Mouse (Mus musculus) c-Kit-positive CD71-negative TER-119-negative erythroid progenitor cells, embryonic 14.5 days (primary cell): ENCODE measurements around the gene Gtpbp3.
A peak's percentile ranks its signal among the peaks of the same experiment; 100 is the strongest.

Experiments used
- DNase-seq: peaks from one replicate; pipeline ENCODE4 v3.0.0-alpha.2; 2013; ENCODE audit warnings: low read depth

Gtpbp3 gene

DNA sequence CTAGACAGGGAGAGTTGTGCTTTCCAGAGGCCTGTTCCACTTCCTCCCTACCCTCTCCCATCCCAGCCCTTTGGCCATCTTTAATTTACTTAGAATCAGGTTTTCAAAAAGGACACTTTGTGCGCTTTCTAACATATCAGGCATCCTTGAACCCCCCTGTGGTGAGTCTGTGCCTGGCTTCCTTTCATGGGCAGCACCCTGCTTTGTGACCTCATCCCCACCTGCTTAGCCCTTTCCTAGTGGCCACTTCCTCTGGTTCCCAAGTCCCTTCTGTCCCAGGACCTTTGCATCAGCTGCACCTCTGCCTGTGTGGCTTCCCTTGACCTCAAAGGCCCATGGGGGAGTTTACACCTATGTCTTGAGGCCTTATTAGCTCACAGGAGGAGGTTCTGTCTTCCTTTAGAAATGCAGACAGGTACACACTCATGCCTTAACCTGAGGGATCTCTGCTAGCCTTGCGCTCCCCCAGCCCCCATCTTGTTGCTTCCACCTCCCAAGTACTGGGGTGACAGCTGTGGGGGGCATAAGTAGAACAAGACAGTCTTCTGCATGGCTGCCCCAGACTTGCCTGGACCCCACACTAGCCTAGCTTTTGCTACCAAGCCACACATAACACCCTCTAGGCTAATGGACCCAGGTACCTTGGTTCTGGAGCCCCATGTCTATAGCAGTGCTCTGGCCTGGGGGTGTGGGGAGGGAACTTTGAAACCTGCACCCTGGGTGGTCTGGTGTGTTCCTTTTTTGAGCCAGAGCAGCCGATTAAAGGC lies 17.6 kb upstream of the Gtpbp3 start:
- no peak for DNase-seq

DNA sequence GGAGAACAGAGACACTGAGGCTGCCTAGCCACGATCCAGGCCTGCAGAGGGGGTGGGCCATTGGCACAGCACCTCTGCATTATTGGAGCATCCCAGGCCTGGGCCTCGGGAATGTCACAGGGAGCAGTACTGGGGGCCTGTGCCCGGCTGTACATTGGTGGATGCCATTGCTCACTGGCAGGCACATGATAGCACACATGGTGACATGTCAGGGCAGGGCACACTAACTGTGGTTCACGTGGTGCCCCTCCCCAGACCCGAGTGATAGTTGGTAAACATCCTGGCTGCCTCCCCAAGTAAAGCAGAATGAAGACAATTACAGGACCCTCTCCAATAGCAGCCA lies 17.0 kb upstream of the Gtpbp3 start:
- no peak for DNase-seq

DNA sequence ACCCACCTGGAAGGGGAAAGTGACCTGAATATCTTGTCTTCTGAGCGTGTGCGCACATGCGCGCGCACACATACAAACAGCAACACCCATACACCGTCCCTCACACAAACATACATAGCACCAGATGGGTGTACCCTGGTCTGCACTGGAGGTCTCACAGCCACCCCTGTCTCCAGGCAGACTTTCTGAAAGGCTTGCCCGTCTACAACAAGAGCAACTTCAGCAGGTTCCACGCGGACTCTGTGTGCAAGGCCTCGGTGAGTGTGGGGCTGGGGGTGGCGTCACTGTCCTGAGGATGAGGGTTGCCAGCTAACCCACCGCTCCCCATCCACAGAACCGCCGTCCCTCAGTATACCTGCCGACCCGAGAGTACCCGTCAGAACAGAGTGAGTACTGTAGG lies 16.0 kb upstream of the Gtpbp3 start:
- no peak for DNase-seq

DNA sequence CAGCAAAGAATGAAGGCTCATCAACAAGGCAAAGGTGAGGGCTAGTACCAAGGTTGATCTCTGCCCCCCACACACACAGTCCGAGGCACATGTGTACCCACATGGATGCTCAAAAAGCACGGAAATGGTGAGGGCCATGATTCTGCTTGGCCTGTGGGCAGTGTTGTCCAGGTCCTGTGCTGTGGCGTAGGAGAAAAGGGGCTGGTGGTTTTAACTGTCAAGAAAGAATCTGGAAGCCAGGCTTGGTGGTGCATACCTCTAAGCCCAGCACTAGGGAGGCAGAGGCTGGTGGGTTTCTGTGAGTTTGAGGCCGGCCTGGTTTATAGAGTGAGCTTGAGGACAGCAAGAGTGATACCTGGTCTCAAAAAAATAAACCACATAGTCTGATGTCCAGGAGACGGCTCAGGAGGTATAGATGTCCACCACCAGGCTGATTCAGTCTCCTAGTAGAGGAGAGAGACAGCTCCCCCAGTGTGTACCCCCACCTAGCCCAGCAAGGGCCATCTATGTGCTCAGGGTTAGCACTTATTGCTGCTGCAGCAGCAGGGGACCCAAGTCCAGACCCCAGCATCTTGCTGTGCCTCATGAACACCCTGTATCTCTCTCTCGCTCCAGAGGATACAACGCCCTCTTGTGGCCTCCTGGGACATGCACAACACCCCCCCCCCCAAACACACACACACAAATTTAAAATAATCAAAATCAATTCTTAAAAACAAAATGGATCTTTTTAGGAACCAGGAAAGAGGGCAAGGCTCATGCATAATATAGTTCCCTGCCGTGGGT lies 15.1 kb upstream of the Gtpbp3 start:
- no peak for DNase-seq

DNA sequence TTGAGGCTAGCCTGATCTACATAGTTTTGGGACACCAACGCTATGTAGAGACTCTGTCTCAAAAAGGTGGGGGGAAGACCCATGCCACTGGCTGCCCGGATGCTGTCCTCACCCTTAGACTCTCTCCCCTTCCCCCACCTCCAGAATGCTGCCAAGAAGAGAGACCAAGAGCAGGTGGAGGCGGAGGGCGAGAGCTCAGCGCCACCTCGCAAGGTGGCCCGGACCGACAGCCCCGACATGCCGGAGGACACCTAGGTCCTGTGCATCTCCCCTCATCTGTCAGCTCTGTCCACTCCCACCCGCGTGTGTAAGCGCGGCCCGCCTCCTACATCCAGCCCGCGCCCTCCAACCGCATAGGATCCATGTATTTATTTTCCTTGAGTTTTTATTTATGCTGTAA lies 13.6 kb upstream of the Gtpbp3 start:
- no peak for DNase-seq

DNA sequence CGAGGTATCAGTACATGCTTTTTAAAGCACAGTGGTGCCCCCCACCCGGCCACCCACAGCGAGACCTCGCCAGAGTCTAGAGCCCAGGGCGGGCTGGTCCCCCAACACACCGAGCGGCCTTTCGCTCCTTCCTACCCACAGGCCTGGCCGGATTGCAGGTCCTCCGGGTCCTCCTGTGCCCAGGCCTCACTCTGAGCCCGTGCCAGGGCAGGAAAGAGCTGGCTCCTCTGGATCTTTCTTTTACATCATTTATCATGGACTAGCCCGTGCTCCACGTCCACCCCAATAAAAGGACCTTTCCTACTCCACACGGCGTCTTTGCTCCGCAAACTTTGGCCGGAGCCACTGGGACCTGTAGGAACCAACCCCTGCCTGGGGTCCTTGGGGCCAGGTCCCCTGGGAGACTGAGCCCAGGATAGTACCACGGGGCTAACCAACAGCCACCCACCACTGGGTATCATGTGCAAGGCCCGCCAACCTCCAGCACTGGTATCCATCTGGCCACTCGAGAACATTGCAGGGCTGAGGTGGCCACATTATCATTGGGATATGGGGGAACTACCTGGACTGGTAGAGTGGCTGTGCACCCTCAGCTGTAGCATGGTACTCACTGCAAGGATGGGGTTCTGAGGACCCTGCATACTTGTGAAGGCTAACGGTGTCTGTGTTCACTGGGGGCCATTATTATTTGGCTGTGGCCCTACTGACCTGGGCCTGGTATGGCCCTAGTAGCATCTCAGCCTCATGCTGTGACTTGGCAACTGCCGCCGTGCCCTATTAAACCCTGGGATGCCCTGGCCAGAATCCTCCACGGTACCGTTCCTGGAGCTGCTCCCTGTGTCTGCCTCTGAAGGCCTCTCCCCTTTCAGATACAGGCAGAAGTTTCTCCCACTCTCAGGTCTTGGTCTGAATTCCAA lies 12.9 kb upstream of the Gtpbp3 start:
- DNase-seq: no peak

DNA sequence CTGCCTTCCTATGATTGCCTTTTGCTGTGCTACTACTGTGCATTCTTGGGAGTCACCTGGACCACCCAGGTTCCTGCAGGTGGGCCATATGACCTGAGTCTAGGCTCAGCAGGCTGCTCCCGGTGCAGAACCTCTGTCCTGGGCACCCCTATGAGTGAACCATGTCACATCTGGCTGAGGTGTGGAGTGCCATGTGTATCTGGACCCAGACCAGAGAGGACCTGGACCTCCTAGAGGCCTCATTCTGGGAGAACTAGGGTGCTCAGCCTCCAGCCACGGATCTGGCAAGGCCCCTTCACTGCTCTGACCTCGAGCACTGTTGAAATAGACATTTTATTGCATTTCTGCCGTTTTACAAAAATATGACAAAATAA lies 12.2 kb upstream of the Gtpbp3 start:
- DNase-seq: no peak

DNA sequence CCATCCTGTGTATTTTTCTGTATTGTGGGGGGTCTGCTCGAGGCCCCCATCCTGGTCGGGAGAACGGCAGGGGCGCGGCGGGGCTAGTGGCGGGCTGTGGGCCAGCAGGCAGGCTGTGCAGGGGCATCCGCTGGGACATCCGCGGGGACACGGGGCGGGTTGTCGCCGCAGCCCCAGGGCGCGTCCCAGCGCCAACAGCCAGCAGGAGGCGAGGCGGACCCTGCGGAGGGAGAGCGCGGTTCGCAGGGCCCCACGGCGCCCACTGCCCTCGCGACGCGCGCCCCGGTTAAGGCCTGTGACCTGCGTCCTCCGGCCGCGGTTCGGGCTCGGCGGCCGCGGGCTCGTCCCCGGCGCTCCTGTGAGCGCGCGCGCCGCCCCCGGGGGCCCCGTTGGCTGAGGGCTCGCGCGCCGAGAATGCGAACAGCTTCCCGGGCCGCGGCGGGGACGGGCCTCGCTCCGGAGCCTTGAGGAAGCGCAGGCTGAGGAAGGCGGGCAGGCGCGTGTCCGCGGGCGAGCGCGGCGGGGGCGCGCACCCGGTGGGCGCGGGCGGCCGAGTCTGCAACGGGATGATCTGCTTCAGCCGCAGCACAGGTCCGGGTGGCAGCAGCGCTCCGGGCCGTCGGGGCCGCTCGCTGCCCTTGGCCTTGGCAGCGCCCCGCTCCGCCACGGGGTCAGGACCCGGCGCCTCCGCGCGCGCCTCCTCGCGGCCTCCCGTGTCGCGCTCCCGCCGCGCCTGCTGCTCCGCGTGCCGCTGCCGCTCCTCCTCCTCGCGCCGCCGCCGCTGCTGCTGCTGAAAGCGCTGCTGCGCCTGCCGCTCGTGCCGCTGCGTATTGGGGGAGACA lies 11.6 kb upstream of the Gtpbp3 start:
- no peak for DNase-seq

DNA sequence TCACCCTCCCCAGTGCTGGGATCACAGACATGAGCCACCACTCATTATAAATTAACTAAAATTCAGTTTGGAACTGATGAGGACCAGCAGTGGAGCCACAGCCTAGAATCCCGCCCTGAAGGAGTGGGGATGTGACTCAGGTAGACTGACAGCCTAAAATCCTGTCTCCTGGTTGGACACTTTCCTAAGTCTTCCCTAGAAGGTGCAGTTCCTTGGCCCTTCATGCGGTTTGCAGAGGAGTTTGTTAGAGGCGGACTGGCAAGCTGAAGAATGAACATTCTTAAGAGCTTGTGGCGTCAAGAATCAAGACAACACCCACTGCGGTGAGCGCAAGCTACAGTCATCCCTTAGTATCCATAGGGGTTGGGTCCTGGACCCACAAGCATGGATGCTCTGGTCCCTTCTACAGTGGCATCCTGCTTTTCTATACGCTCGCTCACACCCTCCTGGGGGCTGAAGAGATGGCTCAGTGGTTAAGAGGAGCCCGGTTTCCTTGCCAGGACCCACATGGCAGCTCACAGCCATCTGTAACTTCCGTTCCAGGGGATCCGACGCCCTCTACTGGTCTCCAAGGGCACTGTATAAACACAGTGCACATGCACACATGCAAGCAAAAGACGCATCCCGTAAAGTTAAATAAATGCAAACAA lies 10.6 kb upstream of the Gtpbp3 start:
- DNase-seq: no peak

DNA sequence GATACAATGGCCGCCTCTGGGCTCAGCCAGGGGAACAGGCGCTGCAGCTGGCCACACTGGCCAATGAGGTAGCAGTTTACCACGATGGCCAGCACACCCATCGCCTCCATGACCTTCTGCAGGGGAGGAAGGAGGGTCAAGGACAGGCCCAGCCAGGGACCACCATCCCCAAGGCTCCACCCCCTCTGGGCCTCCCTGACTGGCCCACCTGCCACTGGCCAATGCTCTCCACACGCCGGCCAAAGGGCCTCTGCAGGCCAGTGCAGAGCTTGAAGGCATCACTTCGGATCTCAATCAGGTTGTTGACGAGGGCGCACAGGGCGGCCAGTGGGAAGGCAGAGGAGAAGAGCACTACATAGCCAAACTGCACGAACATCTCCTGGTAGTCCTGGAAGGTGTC lies 9.0 kb upstream of the Gtpbp3 start:
- no peak for DNase-seq

DNA sequence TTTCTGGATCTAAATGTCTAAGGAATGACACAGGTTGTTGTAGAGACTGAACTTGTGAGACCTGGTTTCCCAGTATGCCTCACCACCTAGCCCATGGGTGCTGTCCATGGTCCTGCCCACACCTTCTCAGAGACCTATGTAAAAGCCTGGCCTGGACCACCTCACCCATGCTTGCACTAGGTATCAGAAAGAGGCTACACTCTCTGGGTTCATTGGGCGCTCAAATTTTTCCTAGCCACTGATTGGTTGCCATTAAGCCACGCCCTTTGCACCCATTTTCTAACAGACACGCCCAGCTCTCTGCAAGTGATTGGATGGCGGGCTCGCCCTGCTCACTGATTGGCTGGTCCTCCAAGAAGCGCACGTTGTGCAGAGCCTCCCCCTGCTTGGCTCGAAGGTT lies 4.0 kb upstream of the Gtpbp3 start:
- no peak for DNase-seq

DNA sequence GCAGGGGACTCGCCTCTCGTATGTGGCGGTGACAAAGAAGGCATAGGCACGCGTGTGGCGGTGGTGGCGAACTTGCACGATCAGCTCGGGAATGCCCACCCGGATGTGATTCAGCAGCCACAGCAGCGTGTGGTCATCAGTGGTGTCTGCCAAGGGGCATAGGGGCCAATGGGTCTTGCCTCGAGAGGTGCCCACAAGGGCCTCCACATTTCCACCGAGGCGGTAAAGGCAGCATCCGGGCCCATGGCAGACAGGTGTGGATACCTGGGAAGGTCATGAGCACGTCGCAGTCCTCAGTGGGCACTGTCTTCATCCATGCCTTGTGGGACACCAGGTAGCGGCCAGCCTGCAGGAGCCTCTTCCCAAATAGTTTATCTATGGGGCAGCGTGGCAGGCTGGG lies 3.2 kb upstream of the Gtpbp3 start:
- DNase-seq: no peak

DNA sequence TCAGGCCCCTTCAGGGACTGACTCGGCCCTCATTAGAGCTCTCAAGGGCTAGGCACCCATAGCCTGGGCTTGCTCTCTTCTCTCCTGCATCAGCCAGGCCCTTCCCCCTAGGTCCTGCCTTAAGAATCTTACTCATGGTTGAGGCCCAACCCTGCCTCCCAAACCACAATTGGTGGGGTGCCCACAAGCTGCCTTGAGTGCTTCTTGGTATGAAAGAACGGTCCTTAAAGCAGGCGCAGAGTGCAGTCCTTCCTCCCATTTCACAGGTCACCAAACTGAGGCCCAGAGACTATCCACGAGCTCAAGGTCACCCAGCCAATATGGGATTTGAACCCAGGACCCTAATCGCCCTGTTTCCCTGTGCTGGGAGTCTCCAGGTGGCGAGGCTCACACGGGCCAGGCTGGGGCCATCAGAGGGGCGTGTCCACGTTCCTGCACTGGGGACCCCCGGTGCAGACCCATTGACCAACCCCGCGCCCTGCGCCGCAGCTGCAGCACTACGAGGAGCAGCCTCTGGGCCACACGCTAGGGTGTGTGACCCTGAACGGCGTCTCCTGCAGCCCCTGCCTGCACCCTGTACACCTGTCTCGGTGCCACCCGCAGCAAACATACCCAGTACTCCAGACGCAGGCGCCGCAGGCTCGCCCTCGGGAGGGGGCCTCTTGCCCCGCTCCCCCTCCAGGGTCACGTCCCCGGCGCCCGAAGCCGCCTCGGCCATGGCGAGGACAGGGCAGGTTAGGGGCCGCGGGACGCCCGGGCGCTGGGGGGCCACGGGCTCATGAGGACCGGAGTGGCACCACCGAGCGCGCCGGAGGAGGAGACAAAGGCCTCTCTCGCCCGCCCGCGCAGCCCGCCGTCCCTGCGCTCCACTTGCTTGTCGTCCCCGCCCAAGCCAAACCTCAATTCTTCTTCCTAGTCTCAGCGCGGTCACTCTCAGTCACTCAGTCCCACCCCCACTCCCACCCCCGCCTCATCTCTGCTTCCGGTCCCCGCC lies 2.5 kb upstream of the Gtpbp3 start, which contains the start of gene Ano8:
TSS of gene Ano8 (minus strand) at position 822 of the 994 bp plus-strand sequence.
- DNase-seq: no peak

DNA sequence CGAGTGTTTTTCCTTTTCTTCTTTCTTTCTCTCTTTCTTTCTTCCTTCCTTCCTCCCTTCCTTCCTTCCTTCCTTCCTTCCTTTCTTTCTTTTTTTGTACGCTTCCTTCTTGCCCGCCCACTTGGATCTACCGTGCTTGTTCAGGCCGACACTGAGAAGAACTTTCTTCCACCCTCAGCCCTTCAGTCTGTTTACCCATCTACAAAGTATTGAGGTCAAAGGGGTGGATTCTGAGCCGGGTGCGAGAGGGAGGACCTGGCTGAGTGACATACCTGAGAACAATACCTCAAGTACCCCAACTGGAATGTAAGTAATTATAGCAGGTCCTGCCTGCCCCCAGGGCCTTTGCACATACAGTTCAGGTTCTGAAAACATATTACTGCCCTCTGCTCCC lies 1.8 kb upstream of the Gtpbp3 start:
- DNase-seq: no peak

DNA sequence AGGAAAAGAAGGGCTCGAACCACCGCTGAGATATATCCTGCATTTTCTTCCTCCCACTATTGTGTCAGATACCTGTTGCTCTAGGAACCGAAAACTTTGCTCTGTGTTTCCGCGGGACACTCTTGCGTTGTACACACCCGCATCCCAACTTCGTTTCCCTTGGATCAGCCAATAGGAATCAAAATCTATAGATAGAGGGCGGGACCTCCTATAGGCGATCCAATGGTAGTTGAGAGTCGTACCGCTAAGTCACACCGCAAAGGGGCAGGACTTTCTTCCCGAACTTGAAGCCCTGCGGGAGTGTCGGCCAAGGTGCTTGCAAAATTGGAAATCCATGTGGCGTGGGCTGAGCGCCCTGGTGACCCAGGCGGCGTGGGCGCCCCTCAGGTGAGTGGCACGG lies 551 bp downstream of the Gtpbp3 start:
- peak; percentile 98 for DNase-seq

DNA sequence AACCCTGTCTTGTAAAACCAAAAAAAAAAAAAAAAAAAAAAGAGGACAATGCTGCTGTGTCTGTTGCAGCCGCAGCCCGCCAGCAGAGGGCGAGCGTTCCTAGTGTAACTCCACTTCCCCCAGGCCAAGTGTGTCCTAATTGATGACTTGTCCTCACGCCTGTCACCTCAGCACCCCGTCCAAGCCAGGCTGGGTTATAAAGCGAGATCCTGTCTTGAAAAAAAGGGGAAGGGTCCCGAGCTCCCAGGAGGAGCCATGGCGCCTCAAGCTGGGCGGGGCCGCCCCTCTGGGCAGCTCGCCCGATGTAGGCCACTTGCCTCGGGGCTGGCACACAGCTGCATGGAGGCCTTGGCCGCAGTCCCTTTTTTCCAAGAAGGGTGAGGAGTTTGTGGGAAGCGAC lies 7.1 kb downstream of the Gtpbp3 start:
- peak; percentile 69 for DNase-seq

DNA sequence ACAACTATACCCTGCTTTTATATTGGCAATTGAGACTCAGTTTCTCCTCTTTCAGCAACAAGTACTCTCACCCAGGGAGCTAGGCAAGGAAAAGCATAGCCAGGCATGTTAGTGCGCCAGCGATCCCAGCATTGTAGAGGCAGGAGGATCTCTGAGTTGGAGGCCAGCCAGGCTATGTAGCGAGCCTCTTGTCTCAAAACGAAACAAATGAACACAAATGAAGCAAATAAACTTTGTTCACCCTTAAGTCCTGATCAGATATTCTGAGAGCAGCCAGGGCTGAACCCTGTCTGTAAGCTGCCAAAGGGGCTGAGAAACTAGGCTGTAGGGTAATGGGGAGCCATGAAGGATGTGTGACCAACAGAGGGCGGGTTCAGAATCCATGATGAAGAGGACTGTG lies 7.9 kb downstream of the Gtpbp3 start:
- no peak for DNase-seq

DNA sequence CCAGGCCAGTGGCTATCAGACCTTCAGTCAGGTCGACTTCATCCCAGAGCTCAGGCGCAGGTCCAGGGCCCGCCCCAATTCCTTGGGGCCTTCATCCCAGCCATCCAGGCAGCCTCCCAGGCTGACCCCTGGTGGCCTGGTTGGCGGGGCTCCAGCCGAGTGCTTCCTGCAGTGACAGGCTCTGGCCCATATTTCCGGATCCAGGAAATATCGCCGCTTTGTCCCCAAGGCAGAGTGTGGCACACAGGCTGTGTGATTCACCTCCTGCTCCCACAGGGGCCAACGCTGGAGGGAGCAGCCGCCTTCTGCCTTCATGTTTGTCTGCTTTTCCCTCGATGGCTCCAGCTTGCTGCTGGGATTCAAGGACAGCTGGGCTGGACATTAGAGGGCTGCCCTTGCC lies 8.6 kb downstream of the Gtpbp3 start:
- no peak for DNase-seq

DNA sequence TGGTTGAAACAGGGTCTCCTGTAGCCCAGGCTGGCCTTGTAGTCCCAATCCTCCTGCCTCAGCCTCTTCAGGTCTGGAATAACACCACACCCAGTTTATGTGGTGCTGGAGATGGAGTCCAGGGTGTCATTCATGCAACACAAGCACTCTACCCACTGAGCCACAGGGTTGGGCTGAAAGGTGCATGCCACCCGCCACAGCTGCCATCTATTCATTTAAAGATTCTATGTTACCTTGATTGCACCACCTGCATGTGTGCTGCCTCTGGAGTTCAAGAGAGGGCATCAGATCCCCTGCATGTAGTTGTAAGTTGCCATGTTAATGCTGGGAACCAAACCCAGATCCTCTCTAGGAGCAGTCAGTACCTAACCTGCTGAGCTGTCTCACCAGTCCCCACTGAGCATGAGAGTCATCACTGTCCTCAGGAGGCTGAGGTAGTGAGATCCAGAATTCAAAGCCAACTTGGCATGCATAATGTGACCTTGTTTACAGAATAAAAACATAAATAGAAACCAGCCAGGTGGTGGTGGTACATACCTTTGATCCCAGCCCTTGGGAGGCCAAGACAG lies 9.3 kb downstream of the Gtpbp3 start:
- DNase-seq: no peak
